Mouse (Mus musculus): ENCODE measurements around the gene Arhgef12.

The Arhgef12 gene

DNA sequence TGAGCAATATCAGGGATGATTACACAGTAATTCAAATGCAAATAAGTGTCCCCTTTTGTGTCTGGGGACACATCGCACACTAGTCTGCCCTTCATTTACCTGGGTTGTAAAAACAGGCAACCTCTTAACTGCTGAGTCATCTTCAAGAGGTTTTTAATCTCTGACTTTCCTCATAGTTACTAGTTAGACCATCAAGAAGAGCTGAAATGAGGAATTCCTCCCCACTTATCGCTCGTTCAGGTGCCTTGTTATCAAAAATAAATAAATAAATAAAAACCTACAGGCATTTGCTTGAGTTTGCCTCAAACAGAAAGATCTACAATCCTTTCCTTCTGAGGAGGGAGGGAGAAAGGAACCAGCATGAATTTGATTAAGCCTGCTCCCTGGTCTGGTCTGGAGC is 1.7 kb upstream of the Arhgef12 start:
- no peak for DNase-seq (ENCODE audit: low spot score)

DNA sequence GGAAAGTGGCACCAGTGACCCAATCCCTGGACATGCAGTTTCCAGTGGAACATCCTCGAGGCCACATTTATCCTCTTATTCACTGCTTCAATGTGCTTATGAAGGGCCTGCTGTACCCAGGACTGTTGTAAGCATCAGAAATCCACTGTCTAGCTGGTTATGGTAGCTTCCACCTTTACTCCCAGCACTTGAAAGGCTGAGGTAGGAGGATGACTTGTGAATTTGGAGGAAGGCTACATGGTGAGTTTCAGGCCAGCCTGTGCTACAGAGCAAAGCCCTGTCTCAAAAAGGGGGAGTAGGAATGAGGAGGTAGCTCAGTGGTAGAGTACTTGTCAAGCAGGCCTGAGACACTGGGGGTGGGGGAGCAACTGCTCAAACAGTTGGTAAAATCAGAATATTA is 1.0 kb upstream of the Arhgef12 start:
- no peak for DNase-seq (ENCODE audit: low spot score)

DNA sequence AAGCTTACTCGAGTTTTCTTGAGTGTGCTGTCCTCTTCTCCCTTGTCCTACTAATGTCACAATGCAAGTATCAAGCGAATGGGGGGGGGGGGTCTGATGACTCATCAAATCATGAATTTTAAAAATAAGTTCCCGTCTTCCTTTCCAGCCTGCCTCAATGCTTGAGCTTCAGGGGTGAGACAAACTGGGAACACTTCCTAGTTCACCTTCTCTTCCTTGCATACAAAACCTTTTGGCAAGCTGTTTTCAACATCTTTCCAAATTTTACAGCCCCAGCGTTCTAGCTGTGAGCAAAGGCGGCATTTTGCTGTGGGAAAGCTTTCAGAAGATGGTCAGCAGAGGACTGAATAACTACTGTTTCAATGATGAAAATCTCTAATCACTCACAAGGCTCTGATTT is 516 bp upstream of the Arhgef12 start:
- no peak for DNase-seq (ENCODE audit: low spot score)

GRCm38 (mm10) chr9:43106426-43107186 is 433 bp downstream of the Arhgef12 start:
- peak; percentile 71 for DNase-seq (ENCODE audit: low spot score)

DNA sequence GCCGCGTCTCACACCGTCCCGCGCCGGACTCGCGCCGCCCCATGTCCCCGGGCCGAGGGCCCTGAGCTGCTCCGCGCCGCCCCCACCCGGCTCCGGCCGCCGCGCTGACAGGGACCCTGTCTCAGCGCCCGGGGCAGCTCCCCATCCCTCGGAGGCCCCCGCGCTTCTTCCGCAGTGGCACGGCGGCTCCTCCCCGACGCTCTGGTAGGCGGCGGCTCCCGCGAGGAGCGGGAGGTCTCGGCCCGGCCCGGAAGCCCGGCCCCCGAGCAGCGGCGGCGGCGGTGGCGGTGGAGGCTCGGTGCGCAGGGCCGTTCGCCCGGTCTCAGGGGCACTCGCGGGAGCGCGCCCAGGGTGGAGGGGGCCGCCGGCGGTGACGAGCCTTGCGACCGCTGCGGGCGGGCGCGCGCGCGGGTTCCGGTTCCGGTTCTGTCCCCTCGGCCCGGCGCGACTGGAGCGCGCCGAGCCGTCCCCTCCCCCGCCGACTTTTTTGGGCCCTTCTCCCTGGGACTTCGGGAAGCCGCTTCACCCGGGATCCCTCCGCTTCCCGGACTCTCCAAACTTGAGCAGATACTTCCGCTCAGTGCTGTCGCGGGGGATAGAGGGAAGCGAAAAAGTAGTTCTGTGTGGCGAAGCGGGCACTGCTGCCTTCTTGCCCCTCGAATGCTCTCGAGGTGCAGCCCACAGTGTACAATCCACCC is 1.2 kb downstream of the Arhgef12 start:
- peak; percentile 97 for DNase-seq (ENCODE audit: low spot score)

DNA sequence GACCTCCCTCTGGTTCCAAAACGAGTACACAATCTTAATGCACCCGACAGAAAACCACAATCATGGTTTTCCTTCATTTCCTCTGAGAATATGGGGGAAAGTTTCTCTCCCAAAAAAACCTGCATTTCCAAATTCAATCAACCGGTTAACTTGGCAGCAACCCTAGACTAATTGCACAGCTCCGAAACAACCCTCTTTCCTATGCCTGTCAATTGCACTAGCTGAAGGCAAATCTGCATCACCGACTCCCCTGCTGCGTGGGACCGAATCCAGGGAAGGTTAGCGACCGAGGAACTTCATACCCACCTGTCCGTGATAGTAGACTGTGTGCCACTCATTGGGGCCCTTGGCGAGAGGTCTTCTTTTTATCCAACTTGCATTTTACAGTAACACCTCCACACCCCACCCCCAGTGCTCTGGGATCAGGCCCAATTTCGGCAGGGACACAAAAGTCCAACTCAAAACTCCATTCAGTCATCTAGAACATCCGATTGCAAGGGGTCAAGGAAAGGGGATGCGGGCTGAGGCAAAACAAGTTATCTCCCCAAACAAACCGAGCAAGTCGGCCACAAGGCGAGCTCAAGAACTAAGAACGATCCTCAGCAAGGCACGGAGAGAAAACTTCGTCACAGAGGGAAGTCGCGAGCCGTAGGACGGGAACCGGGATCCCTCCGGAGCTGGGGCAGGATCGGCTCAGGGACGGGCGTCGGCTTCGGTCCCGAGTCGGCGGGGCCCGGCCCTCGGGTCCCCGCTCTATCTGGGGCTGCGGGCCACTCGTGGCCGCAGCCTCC is 2.0 kb downstream of the Arhgef12 start:
- peak; percentile 70 for DNase-seq (ENCODE audit: low spot score)

- no peak for DNase-seq (ENCODE audit: low spot score)
Observed at GRCm38 (mm10) chr9:43104526-43104872, 2.5 kb downstream of the Arhgef12 start.

DNA sequence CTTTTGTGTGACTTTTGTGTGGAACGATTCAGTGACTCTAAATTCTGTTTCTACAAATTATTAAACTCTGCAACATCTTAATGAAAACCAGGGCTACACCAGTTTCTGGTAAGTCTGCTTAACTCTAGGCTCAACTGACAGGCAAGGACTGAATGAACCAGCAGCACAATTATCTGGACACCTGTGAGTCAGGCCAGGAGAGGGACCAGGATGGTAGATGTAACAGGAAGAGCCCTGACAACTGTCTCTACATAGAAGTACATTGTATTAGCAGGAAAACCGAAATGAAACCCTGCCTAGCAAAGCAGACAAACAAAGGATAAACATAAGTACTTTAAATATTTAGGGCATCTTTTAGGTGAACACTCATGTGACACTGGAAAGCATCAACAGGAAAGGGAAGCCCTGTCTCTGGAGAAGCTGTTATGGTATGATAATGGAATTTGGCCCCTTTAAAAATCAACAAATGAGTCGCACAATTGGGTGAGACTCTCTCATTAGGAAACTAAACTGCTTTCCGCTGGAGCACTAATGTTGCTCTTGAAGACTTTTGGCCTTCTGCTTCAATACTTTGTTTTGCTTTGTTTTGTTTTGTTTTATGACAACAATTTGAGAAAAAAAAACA is 3.3 kb downstream of the Arhgef12 start:
- no peak for DNase-seq (ENCODE audit: low spot score)

DNA sequence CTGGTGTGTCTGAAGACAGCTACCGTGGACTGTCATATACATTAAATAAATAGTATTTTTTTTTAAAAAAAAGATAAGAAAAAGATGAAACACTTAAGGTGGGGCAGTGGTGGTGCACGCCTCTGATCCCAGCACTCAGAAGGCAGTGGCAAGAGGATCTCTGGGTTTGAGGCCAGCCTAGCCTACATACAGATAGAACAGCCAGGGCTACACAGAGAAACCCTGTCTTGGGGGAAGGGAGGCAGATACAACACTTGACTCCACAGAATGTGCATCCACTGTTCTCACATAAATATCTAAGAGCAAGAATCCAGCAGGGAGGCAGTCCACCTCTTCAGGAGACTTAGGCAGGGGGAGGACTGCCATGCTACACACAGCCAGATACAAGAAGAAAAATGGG is 4.1 kb downstream of the Arhgef12 start:
- DNase-seq (ENCODE audit: low spot score): no peak

DNA sequence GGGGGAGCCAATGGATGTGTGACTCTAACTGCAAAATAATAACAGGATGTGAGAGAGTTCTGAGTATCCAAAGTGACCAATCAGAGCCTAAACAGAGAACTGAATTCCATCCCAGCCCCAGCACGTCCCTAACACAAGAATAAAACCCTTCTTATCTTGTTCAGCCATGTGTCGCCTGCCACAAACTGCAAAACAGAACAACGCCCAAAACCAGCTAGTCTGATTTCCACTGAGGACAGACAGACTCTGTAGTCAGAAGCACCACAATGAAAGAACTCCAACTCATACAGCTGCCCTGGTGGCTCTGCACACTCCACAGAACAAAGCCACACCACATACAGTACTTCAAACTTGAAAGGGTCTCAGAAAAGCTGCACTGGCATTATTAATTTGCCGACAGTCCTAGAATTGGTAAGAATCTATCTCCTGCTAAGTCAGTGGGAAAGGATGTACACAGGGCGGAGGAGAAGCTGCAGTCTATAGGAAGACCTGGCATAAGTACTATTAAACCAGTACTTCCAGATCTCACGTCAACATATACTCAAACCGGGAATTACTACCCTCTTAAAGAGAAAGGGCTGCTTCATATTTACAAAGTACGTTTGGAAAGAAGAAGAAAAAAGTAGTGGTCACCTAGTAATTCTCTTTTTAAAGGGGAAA is 5.0 kb downstream of the Arhgef12 start:
- DNase-seq (ENCODE audit: low spot score): no peak

- DNase-seq (ENCODE audit: low spot score): no peak
Observed at GRCm38 (mm10) chr9:43098922-43099321, 8.1 kb downstream of the Arhgef12 start.

- no peak for DNase-seq (ENCODE audit: low spot score)
Observed at GRCm38 (mm10) chr9:43097801-43098557, 9.1 kb downstream of the Arhgef12 start.

DNA sequence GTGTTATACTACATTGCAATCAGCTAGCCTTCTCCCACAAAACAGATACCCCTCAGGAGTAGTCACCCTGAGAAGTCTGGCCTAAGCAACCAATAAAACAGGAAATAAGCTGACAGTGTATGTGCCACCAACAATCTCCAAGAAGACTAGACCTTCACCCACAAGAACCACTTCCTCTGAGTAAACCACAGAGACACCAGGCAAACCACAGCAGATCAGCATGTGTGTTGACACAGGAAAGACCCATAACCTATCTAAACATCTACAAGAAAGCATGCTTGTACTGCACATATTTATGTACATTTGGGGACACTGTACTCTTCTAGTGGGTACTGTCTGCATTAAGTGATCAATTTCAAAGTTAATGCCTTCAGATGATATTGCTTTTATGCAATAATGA is 10.7 kb downstream of the Arhgef12 start:
- no peak for DNase-seq (ENCODE audit: low spot score)

- DNase-seq (ENCODE audit: low spot score): no peak
Observed at GRCm38 (mm10) chr9:43094828-43095227, 12.2 kb downstream of the Arhgef12 start.

DNA sequence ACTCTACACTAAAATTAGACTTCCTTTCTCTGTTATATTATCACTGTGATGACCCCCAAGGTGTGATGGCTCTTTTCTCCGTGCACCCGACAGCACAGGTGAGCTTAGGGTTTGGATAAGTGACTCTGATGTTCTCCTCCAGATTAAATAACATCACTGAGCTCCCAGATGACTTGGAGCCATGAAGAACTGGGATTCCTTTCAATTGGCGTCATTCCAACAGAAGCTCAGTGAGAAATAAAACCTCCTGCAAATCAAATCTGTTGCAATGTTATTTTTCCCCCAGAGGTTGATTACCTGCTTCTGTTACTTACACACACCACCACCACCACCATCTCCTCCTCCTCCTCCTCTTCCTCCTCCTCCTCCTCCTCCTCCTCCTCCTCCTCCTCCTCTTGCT is 13.2 kb downstream of the Arhgef12 start:
- no peak for DNase-seq (ENCODE audit: low spot score)

DNA sequence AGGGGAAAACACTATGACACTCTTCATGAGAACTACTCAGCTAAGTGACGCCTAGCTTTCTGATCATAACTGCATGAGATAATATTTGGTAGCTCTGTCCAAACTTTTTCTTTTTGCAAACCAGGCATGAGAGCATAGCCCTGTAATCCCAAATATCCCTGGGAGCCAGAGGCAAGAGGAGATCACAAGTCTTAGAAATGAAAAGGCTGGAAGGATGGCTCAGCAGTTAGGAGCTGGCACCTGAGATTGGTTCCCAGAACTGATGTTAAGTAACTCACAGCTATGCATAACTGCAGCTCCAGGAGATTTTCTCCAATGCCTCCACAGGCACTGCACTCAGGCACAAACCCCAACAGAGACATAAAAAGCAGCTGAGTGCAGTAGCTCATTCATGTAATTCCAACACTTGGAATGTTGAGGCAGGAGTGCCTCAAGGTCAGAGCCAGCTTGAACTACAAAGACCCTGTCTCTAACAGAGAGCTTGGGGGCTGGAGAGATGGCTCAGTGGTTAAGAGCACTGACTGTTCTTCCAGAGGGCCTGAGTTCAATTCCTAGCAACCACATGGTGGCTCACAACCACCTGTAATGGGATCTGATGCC is 21.3 kb downstream of the Arhgef12 start:
- no peak for DNase-seq (ENCODE audit: low spot score)

DNA sequence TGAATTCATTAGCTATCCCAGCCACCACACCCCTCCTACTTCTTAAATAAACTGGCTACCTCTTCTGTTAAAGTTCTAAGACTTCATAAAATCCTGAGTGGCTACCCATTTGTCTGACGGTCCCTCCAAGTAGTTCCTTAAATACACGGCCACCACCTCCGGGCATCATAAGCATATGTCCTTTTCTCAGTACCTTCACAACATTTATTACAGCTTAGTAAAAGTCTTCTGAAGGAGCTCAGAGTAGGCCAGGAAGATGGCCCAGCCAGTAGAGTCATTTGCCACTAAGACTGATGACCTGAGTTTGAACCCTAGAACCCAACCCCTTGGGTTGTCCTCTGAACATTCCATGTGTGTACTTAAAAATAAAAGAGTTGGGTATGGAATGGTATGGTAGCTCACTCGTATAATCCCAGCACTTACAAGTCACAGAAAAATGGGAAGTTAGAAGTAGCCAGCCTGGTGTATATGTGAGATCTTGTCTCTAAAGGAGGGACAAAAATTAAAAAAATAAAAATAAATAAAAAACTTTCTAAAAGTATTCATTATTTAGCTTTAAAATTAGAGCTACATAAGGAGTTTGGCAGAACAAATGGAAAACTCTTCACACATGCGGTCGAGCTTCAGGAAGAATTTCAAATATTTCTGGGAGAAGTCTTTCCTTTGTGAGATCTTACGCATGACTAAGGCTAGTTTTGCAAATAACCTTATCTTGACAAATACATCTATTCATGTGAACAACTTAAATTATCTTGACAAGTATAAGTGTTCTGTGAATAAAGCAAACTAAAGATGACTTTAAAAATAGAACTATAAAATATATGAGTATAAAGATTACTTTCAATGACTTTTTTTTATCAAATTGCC is 22.3 kb downstream of the Arhgef12 start:
- DNase-seq (ENCODE audit: low spot score): no peak

GRCm38 (mm10) chr9:43083441-43084055 is 23.5 kb downstream of the Arhgef12 start:
- DNase-seq (ENCODE audit: low spot score): no peak

DNA sequence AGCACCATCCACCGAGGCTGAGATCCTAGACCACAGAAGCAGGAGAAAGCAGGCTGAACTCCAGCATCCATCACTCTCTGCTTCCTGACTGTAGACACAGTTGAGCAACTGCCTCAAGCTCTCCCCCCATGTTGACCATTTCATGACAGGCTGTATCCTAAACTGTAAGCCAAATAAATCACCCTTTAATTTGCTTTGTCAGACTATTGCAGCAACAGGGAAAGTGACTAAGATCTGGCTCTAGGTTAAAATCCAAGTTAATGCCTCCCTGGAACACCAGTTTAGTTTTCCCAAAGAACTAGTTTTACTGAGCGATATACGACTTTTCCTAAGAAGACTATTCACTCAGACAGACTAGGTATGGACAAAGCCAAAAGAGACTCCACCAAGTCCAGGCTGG is 28.3 kb downstream of the Arhgef12 start:
- DNase-seq (ENCODE audit: low spot score): no peak
